Mouse (Mus musculus) heart, embryonic 11.5 days (tissue): ENCODE measurements around the gene Wbp2. TPM values are rescaled to one million over a fixed set of nuclear protein-coding genes. Genes with fewer than 3 reads are reported as not detected.

Experiments
- ATAC-seq: fragments of 200-750 bp; cut with Nextera tagmentation; replicated peaks from 2 replicates; pipeline ENCODE4 v1.8.0; 2017; ENCODE audit warnings: moderate library complexity; ENCODE audit not compliant: insufficient number of reproducible peaks, low FRiP score, low TSS enrichment
- H3K27ac ChIP-seq: fragments of 300-500 bp; sonication (generic); 2 replicates; pipeline ENCODE4 v1.5.1; 2014; ENCODE audit warnings: mild to moderate bottlenecking, low read depth, low read length
- H3K27me3 ChIP-seq: fragments of 300-500 bp; sonication (generic); 2 replicates; pipeline ENCODE4 v1.6.1; 2014; ENCODE audit warnings: mild to moderate bottlenecking, low read length, mixed read lengths; ENCODE audit not compliant: control insufficient read depth, insufficient read depth
- H3K36me3 ChIP-seq: fragments of 300-500 bp; sonication (generic); 2 replicates; pipeline ENCODE4 v1.6.1; 2014; ENCODE audit warnings: mild to moderate bottlenecking, low read length, moderate library complexity, mixed read lengths; ENCODE audit not compliant: control insufficient read depth, insufficient read depth
- H3K4me1 ChIP-seq: fragments of 300-500 bp; sonication (generic); 2 replicates; pipeline ENCODE4 v1.6.1; 2014; ENCODE audit warnings: low read length; ENCODE audit not compliant: control insufficient read depth, insufficient read depth
- H3K4me2 ChIP-seq: fragments of 300-500 bp; sonication (generic); 2 replicates; pipeline ENCODE4 v1.6.1; 2014; ENCODE audit warnings: mild to moderate bottlenecking, moderate library complexity
- H3K4me3 ChIP-seq: fragments of 300-500 bp; sonication (generic); 2 replicates; pipeline ENCODE4 v1.5.1; 2014; ENCODE audit warnings: low read depth, low read length
- H3K9ac ChIP-seq: fragments of 300-500 bp; sonication (generic); 2 replicates; pipeline ENCODE4 v1.6.1; 2014; ENCODE audit warnings: mild to moderate bottlenecking, low read depth, low read length, moderate library complexity
- H3K9me3 ChIP-seq: fragments of 300-500 bp; sonication (generic); replicated peaks from 2 replicates; pipeline ENCODE4 v1.6.1; 2016; ENCODE audit warnings: low read length; ENCODE audit not compliant: control insufficient read depth
- whole genome bisulfite sequencing: fragments of 180-500 bp; shearing (Covaris S2); extraction: QIAGEN DNeasy Blood & Tissue Kit; methylation state at CpG from one replicate; pipeline ENCODE4 v1.1.7; 2014; ENCODE audit not compliant: insufficient replicate concordance; 5-methylcytosine and 5-hydroxymethylcytosine counted together
- polyA plus RNA-seq: library from polyadenylated mRNA; unstranded; fragments of >200 nt; fragmentation: Nextera tagmentation; extraction: Ambion mirVana; gene quantifications from 2 replicates; pipeline ENCODE4 v1.2.1, GENCODE M21; 2014

Wbp2 gene
- polyA plus RNA-seq, 1 experiment from 2014 or later = 129 TPM

GRCm38 (mm10) chr11:116058022-116058614 lies 28.7 kb downstream of the Wbp2 start:
- ATAC-seq = no peak
- Histone ChIP-seq H3K4me2 (no peak overlapping the region), H3K9ac (no peak overlapping the region), H3K4me1 (peaks cover 19% of the 10 kb centered on the region), H3K27ac (no peak overlapping the region), H3K4me3 (no peak overlapping the region), H3K27me3 (no peaks in the 10 kb centered on the region), H3K9me3 (no peaks in the 10 kb centered on the region), H3K36me3 (peaks cover 64% of the 10 kb centered on the region)
- 73% methylated on average over 12 of the region's 12 CpGs for WGBS

GRCm38 (mm10) chr11:116057237-116057881 lies 29.4 kb downstream of the Wbp2 start:
- Histone ChIP-seq H3K27me3 (no peaks in the 10 kb centered on the region), H3K4me3 (no peak overlapping the region), H3K9me3 (no peaks in the 10 kb centered on the region), H3K4me2 (no peak overlapping the region), H3K9ac (no peak overlapping the region), H3K36me3 (peaks cover 70% of the 10 kb centered on the region), H3K27ac (peak overlapping the region; percentile 35; the same call in 1 of the 2 replicates), H3K4me1 (peaks cover 19% of the 10 kb centered on the region)
- ATAC-seq = no peak
- WGBS = 35% methylated on average over 4 of the region's 4 CpGs

GRCm38 (mm10) chr11:116055873-116056272 lies 30.9 kb downstream of the Wbp2 start:
- Histone ChIP-seq H3K4me2 (no peak overlapping the region), H3K9me3 (no peaks in the 10 kb centered on the region), H3K27ac (no peak overlapping the region), H3K36me3 (peaks cover 63% of the 10 kb centered on the region), H3K27me3 (no peaks in the 10 kb centered on the region), H3K4me1 (peaks cover 19% of the 10 kb centered on the region), H3K9ac (no peak overlapping the region), H3K4me3 (no peak overlapping the region)
- no peak for ATAC-seq
- 84% methylated on average over 11 of the region's 11 CpGs for WGBS

- Histone ChIP-seq H3K9me3 (no peaks in the 10 kb centered on the region), H3K36me3 (peaks cover 72% of the 10 kb centered on the region), H3K27me3 (no peaks in the 10 kb centered on the region), H3K4me2 (no peak overlapping the region), H3K27ac (no peak overlapping the region), H3K4me3 (no peak overlapping the region), H3K9ac (no peak overlapping the region), H3K4me1 (peaks cover 19% of the 10 kb centered on the region)
- 87% methylated on average over 9 of the region's 9 CpGs for WGBS
- ATAC-seq = no peak
Observed at GRCm38 (mm10) chr11:116053510-116054229, 33.1 kb downstream of the Wbp2 start.

- WGBS = 86% methylated on average over 4 of the region's 4 CpGs
Observed at GRCm38 (mm10) chr11:116050196-116050595, 36.6 kb downstream of the Wbp2 start.

GRCm38 (mm10) chr11:116049610-116050009 lies 37.2 kb downstream of the Wbp2 start:
- H3K27me3 ChIP-seq = no peaks in the 10 kb centered on the region
- H3K4me2 ChIP-seq = no peak overlapping the region
- peaks cover 63% of the 10 kb centered on the region for H3K36me3 ChIP-seq
- H3K4me1 ChIP-seq = no peaks in the 10 kb centered on the region
- no peak overlapping the region for H3K9ac ChIP-seq
- WGBS = 77% methylated on average over 2 of the region's 2 CpGs
- H3K27ac ChIP-seq = no peak overlapping the region
- no peak overlapping the region for H3K4me3 ChIP-seq
- no peaks in the 10 kb centered on the region for H3K9me3 ChIP-seq
- no peak for ATAC-seq

More at GRCm38 (mm10) chr11:116050196-116050595, 36.6 kb downstream of the Wbp2 start:
- Histone ChIP-seq H3K9ac (no peak overlapping the region), H3K27me3 (no peaks in the 10 kb centered on the region), H3K4me2 (no peak overlapping the region), H3K36me3 (peaks cover 69% of the 10 kb centered on the region), H3K9me3 (no peaks in the 10 kb centered on the region), H3K27ac (no peak overlapping the region), H3K4me1 (no peaks in the 10 kb centered on the region), H3K4me3 (no peak overlapping the region)
- ATAC-seq = no peak

GRCm38 (mm10) chr11:116045173-116045572 lies 41.6 kb downstream of the Wbp2 start:
- Histone ChIP-seq H3K9ac (no peak overlapping the region), H3K27me3 (no peaks in the 10 kb centered on the region), H3K27ac (no peak overlapping the region), H3K4me3 (no peak overlapping the region), H3K36me3 (peaks cover 46% of the 10 kb centered on the region), H3K4me1 (peaks cover 3% of the 10 kb centered on the region; the same call in 1 of the 2 replicates), H3K4me2 (no peak overlapping the region), H3K9me3 (no peaks in the 10 kb centered on the region)
- no peak for ATAC-seq
- 93% methylated on average over 6 of the region's 6 CpGs for WGBS

GRCm38 (mm10) chr11:116043286-116043685 lies 43.5 kb downstream of the Wbp2 start:
- Histone ChIP-seq H3K36me3 (peaks cover 33% of the 10 kb centered on the region), H3K4me1 (peaks cover 3% of the 10 kb centered on the region; the same call in 1 of the 2 replicates), H3K4me3 (no peak overlapping the region), H3K4me2 (no peak overlapping the region), H3K9ac (no peak overlapping the region), H3K27me3 (no peaks in the 10 kb centered on the region), H3K27ac (no peak overlapping the region), H3K9me3 (no peaks in the 10 kb centered on the region)
- no peak for ATAC-seq
- 83% methylated on average over 1 of the region's 1 CpGs for WGBS
